Mouse (Mus musculus): ENCODE measurements around the gene Dclk2. TPM values are rescaled to one million over a fixed set of nuclear protein-coding genes. Genes with fewer than 3 reads are reported as not detected.

The Dclk2 gene
- total RNA-seq, 2 experiments from 2014 or later, result 0.64 to 1.4 TPM

DNA sequence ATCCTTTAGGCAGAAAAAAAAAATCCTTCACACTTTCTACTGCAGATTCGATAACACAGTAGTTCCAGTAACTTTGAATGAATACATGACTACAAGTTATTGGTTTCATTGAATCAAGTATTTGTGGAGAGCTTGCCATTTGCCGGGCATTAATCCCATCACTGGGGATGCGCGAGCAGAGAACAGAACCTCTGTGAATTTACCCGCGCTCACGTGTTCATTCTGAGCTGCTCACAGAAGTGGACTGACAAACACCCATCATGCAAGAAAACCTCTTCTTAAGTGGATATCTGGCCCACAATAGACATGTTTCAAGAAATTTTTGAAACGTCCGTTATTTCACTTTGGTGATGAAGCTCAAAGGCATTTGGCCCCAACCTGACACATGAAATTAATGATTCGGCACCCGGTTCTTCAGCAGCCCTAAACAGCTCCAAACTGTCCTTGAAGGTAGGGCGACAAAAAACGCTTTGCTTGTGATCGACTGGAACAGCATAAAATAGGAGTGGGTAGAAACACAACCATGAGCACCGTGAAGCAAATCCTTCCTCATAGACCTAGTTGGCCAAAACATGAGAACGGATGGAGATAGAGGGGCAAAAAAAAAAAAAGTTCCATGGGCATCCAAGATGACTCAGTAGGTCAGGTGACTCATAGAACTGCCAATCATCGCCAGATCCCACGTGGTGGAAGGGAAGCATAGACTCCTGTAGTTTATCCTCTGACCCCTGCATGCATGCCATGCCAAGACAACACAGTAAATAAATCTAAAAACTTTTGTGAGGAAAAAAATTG lies 726 bp upstream of the Dclk2 start:
- intact Hi-C loops (cut with DNase I), result no loop called here
- DNase-seq, result no peak
- peak overlapping the region; percentile 92 for H3K4me3 ChIP-seq
- H3K27ac ChIP-seq, result peak overlapping the region; percentile 86; the same call in 1 of the 2 replicates
- TF ChIP-seq CTCF (IDR thresholded peaks at IDR 0.05), result no peak

DNA sequence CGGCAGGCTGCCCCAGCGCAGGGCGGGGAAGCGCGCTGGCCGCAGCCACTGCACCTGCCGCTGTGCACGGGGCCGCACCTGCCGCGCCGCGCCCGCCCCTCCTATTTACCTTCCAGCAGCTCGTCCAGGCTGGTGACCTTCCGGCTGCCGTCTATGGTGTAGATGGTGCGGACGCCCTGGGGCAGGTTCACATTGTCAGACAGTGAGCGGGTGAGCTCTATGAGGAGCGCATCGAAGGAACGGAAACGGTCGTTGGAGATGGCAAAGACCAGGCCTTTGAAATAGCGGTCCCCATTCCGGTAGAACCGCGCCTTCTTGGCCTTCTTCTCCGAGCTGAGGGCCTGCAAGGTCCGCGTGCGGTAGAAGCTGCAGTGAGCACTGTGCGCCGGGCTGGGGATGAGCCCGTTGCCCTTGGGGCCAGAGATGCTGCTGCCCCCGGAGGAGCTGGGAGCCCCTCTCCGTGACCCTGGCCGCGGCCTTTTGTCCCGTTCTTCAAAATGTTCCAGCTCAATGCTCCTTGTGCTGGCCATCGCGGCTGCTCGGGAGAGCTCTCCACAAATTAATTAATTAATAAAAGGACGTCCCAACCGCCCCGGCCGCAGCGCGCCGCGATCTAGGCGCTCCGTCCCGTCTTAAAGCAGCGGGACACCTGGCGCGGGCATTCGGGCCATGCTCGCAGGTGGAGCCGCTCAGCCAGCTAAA lies 860 bp downstream of the Dclk2 start:
- TF ChIP-seq CTCF (IDR thresholded peaks at IDR 0.05), result no peak
- intact Hi-C loops (cut with DNase I), result no loop called here
- H3K27ac ChIP-seq, result peak overlapping the region; percentile 86
- DNase-seq, result peak; percentile 31
- H3K4me3 ChIP-seq, result peak overlapping the region; percentile 92

- DNase-seq, result no peak
- intact Hi-C loops (cut with DNase I), result no loop called here
- TF ChIP-seq CTCF (IDR thresholded peaks at IDR 0.05), result no peak
Observed at GRCm38 (mm10) chr3:86917048-86917447, 3.6 kb downstream of the Dclk2 start.

DNA sequence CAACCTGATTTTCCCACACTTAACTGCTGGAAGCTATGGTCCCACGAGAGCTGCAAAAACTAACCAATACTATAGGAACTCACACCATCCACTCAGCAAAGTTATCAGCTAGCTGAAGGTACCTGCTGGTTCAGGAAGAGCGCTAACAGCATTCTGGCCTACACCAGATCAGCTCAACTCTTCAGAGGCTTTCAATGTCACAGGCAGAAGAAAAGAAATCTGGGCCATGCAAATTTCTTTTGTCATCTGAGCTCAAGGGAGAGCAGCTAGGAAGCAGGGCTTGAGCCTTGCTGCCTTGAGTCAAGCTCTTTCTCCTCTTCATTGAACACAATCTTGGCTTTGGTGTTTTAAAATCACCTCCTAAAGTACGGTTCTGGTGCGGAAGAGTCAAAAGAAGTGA lies 4.0 kb downstream of the Dclk2 start:
- DNase-seq, result no peak
- intact Hi-C loops (cut with DNase I), result no loop called here
- no peak for TF ChIP-seq CTCF (IDR thresholded peaks at IDR 0.05)
- Histone ChIP-seq H3K27ac (no peak overlapping the region), H3K4me3 (no peak overlapping the region)

More at GRCm38 (mm10) chr3:86917048-86917447, 3.6 kb downstream of the Dclk2 start:
- H3K27ac ChIP-seq, result no peak overlapping the region
- H3K4me3 ChIP-seq, result no peak overlapping the region

DNA sequence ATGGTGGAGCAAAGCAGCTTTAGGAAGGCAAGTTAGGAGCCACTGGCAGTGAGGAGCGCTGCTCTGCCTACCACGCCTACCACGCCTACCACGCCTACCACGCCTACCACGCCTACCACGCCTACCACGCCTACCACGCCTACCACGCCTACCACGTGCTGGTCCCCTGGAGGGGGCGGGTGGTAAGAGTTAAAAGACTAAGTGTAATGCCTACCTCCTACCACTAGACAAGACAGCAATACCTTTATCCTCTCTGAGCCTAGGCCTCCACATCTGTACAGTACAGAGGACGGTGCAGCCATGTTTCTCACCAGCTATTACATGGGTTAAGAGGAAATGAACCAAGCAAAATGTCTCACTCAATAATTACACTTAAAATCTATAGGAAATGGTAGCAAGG lies 5.4 kb downstream of the Dclk2 start:
- H3K4me3 ChIP-seq, result no peak overlapping the region
- DNase-seq, result no peak
- H3K27ac ChIP-seq, result no peak overlapping the region
- no peak for TF ChIP-seq CTCF (IDR thresholded peaks at IDR 0.05)
- intact Hi-C loops (cut with DNase I), result no loop called here

DNA sequence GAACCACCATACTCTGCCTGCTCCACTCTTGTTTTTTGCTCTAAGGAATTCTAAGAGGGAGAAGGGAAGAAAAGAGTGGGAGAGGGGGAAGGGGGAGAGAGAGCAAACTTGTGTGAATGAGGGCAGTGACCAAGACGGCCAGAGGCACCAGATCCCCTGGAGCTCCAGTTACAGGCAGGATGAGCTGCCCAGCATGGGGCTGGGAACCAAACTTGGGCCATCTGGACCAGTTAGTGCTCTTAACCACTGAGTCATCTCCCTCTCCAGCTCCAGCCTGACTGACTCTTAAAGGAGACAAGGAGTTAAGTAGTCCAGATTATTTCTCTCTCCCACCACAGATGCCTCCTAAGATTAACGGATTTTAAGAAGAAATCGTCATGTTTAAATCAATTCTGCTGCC lies 6.3 kb downstream of the Dclk2 start:
- H3K4me3 ChIP-seq, result no peak overlapping the region
- TF ChIP-seq CTCF (IDR thresholded peaks at IDR 0.05), result no peak
- DNase-seq, result no peak
- H3K27ac ChIP-seq, result no peak overlapping the region
- intact Hi-C loops (cut with DNase I), result no loop called here

DNA sequence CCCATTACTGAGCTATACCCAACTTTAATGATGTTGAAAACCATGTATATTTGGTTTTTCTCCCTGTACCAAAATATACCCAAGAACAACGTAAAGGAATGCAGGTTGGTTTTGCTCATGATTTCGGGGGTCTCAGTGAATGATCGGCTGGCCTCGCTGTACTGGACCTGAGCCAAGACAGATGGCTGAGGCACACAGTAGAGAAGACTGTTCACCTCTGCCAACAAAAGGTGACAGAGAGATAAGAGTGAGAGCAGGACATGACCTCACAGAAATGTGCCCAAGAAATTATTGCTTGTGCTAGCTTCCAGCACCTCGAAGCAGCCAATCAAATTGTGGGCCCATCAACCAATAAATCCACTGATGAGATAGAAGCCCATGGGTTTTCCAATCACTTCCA lies 22.3 kb downstream of the Dclk2 start:
- H3K27ac ChIP-seq, result no peak overlapping the region
- no peak for DNase-seq
- no peak for TF ChIP-seq CTCF (IDR thresholded peaks at IDR 0.05)
- intact Hi-C loops (cut with DNase I), result no loop called here
- no peak overlapping the region for H3K4me3 ChIP-seq

- intact Hi-C loops (cut with DNase I), result no loop called here
- no peak for TF ChIP-seq CTCF (IDR thresholded peaks at IDR 0.05)
- H3K4me3 ChIP-seq, result no peak overlapping the region
- no peak overlapping the region for H3K27ac ChIP-seq
- DNase-seq, result no peak
Observed at GRCm38 (mm10) chr3:86897551-86897950, 23.1 kb downstream of the Dclk2 start.

DNA sequence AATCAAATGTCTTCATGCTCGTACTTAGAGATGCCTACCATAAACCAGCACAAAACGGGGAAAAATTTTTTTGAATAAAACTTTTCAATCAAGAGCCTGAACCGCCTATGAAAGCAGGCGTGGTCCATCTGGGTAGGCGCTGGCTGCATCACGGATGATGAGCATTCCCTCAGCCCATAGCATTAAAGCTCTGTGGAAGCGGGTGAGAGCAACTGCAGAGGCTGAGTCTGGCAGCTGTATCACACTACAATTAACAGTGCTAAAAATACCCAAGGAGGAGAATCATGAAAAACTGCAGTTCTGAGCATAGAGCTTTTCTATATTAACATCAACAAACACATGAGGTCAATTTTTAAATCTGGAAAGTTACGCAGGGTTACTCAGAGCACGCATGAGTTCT lies 23.6 kb downstream of the Dclk2 start:
- no peak for DNase-seq
- no peak for TF ChIP-seq CTCF (IDR thresholded peaks at IDR 0.05)
- Histone ChIP-seq H3K4me3 (no peak overlapping the region), H3K27ac (no peak overlapping the region)
- intact Hi-C loops (cut with DNase I), result no loop called here

GRCm38 (mm10) chr3:86894491-86894890 lies 26.2 kb downstream of the Dclk2 start:
- intact Hi-C loops (cut with DNase I), result no loop called here

DNA sequence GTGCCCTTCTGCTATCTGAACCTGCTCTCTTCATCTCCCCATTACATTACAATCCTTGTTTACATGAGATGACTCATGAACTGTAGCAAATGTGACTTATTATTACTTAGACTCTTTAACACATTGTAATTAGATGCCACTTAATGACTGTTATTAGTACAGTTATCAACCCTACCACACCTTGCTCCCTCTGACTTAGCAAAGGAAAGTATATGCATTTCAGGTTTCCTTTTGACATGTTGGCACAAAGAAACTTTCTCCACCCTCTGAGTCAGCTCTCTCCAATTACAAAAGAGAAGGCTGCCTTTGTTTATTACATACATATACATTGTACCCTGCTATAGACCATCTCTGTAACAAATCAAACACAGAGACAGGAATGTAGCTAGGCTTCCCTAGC lies 33.1 kb downstream of the Dclk2 start:
- no peak for TF ChIP-seq CTCF (IDR thresholded peaks at IDR 0.05)
- no peak overlapping the region for H3K4me3 ChIP-seq
- no peak overlapping the region for H3K27ac ChIP-seq
- intact Hi-C loops (cut with DNase I), result no loop called here
- no peak for DNase-seq

More at GRCm38 (mm10) chr3:86894491-86894890, 26.2 kb downstream of the Dclk2 start:
- no peak for DNase-seq
- Histone ChIP-seq H3K4me3 (no peak overlapping the region), H3K27ac (no peak overlapping the region)
- TF ChIP-seq CTCF (IDR thresholded peaks at IDR 0.05), result no peak

GRCm38 (mm10) chr3:86885180-86885579 lies 35.5 kb downstream of the Dclk2 start:
- intact Hi-C loops (cut with DNase I), result no loop called here

GRCm38 (mm10) chr3:86884481-86884880 lies 36.2 kb downstream of the Dclk2 start:
- no peak for DNase-seq
- intact Hi-C loops (cut with DNase I), result no loop called here
- TF ChIP-seq CTCF (IDR thresholded peaks at IDR 0.05), result no peak
- H3K27ac ChIP-seq, result no peak overlapping the region
- no peak overlapping the region for H3K4me3 ChIP-seq

More at GRCm38 (mm10) chr3:86885180-86885579, 35.5 kb downstream of the Dclk2 start:
- H3K4me3 ChIP-seq, result no peak overlapping the region
- no peak for TF ChIP-seq CTCF (IDR thresholded peaks at IDR 0.05)
- no peak overlapping the region for H3K27ac ChIP-seq
- DNase-seq, result no peak

Data from gastrocnemius, adult 2 months (tissue).